Mouse (Mus musculus) layer of hippocampus, adult 9-11 months (tissue): ENCODE data around the gene Nomo1.
A peak's percentile ranks its signal among the peaks of the same experiment; 100 is the strongest.

ENCODE experiments used
- DNase-seq: peaks from one replicate; pipeline ENCODE4 v3.0.0; 2022

Gene Nomo1

GRCm38 (mm10) chr7:46103771-46104170, 70.3 kb downstream of the Nomo1 start:
- no peak for DNase-seq

GRCm38 (mm10) chr7:46104256-46104915, 70.9 kb downstream of the Nomo1 start:
- DNase-seq, result no peak

DNA sequence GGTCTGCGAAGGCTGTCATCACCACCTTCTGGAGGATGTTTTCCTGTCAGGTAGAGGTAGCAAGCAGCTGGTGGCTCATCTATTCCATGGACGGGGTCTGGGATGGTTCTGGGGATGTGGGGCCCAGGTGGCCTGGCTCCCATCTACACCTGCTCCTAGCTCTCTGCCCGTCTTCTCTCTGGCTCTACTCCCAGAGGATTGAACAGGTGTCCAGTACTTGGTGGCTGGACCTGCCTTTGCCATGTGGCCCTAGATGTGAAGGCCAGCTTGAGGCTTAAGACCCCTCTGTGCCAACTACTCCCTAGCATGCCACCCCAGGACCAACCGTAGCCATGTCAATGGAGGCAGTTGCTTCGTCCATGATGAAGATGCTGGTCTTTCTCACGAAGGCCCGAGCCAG, 72.0 kb downstream of the Nomo1 start:
- no peak for DNase-seq

- DNase-seq, result peak; percentile 47
Observed at GRCm38 (mm10) chr7:46110079-46110478, 76.6 kb downstream of the Nomo1 start.

DNA sequence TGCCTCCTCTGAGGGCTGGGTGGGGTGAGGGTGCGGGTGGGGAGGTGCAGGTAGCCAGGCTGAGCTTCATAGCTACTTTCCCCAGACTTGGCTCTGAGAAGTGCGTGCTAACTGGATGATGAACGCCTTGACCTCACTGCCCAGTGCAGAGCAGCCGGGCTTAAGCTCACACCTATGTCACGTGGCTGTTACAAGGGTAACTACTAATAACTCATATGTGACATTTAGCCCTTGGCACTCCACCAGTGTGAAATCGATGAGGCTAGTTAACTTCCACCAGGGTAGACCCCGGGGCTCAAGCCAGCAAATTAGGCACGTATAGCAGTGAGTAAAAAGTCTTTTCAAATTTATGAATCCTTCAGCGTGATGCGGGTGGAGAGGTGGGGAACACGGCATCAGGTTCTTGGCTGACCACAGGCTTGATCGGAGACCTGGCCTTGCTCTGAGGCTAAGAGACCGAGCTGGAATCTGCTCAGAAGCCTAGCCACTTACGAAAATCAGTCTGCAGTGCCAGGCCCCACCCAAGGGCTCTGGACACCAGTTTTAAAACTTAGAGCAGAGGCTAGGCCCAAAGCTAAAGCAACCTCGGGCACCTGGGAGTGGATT, 77.8 kb downstream of the Nomo1 start:
- no peak for DNase-seq

DNA sequence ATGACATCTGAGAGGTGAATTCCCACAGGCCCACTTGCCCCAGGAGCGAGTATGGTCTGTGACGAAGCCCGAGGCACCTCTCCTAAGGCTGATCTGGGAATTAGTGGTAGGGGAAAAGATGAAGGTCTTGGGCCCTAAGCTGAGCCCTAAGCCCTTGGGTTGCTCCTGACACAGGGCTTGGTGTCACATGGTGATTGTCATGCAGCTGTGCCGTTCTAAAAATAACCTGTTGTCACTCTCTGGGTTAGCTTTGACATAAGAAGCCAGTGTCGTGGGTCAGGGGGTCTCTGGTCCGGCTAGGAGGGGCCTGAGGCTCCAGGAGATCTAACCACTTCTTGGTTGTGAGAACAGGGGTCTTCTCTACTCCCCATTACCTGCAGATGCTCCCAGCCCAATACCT, 78.4 kb downstream of the Nomo1 start:
- no peak for DNase-seq

DNA sequence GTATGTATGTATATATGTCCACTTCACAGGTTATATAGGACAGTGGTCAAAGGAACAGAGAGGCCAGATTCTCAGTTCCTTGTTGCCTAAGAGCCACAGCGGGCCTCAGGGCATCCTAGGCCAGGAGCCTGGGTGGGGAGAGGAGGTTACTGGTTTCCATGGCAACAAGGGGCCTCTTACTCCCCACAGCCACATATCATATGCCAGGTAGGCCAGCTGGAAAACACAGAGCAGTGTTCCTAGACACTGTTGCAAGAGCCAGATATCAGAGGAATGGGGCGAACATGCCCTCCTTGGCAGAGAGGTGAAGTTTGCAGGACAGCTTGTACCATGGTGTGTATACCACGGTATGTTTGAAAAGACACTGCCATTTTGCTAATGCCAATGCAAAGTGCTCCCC, 79.9 kb downstream of the Nomo1 start:
- no peak for DNase-seq

DNA sequence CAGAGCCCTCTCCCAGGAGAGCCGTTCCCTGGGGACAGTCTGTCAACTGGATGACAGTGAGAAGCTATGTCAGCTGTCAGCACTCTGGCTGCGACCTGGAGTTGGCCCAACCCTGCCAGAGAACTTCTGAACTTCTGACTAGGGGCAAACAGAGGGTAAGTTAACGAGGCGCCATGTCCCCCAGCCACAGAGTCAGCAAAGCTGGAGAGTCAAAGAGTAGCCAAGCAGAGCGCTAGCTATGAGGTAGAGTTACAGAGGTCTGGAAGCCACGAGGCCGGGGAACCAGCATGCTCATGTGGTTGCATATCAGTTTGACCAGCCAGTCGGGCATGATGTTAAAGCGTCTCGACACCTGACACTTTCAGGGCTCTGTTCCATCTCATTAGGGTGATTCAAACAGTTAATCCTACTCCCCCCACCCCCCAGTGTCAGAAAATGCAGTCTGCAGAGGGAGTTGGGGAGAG, 82.7 kb downstream of the Nomo1 start:
- DNase-seq, result no peak

DNA sequence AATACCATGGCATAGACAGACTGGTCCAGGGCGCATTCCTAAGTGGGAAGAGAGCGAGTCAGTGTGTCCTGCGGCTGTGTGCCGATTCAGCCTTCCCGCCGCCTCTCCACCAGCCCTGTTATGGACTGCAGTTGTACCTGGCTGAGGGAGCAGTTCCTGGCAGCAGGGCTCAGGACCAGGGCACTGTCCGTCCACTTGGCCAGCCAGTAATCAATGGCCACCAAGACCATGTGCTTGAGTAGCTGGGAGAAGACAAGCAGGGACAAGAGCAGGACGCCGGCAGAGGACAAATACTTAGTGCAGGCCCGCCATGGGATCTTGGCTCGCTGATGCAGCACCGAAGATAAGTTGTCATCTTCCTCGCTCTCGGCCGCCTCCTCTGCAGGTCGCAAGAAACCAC, 83.5 kb downstream of the Nomo1 start:
- no peak for DNase-seq

- no peak for DNase-seq
Observed at GRCm38 (mm10) chr7:46122964-46123363, 89.5 kb downstream of the Nomo1 start.

DNA sequence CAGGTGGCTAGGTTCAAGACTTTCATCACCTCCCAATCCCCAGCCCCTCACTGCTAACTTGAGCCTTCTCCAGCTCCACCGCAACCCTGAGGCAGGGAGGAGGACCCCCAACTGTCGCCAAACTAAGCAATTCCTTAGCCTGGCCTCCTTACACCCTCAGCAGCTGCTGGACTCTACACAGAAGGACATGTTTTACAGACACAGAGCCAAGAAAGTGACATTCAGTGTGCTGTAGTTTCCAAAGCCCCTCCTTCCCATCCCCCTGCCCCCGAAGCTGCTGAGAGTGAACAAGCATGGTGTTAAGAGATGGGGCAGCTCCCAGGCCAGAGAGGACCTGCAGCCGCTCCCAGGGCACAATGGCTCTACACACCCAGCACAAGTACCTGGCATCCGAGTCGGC, 91.0 kb downstream of the Nomo1 start:
- DNase-seq, result no peak

- DNase-seq, result no peak
Observed at GRCm38 (mm10) chr7:46125340-46125739, 91.8 kb downstream of the Nomo1 start.

DNA sequence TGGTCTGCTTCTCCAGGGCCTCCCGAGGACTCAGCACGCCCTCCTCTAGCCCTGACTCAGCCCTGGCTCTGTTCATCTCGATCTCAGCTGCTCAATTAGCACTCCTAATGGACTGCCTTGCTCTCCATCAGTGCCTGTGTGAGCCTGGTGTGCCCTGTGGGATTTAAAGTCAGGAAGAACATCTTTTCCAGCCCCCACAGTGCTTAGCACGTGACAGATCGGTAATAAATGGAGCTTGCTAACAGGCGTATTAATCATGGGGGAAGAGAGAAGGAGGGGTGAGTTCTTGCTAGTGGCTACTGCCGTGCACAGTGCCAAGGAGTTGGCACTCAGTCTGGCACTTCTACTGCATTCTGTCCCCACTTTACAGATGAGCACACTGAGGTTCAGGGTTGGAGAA, 94.7 kb downstream of the Nomo1 start:
- DNase-seq, result no peak

DNA sequence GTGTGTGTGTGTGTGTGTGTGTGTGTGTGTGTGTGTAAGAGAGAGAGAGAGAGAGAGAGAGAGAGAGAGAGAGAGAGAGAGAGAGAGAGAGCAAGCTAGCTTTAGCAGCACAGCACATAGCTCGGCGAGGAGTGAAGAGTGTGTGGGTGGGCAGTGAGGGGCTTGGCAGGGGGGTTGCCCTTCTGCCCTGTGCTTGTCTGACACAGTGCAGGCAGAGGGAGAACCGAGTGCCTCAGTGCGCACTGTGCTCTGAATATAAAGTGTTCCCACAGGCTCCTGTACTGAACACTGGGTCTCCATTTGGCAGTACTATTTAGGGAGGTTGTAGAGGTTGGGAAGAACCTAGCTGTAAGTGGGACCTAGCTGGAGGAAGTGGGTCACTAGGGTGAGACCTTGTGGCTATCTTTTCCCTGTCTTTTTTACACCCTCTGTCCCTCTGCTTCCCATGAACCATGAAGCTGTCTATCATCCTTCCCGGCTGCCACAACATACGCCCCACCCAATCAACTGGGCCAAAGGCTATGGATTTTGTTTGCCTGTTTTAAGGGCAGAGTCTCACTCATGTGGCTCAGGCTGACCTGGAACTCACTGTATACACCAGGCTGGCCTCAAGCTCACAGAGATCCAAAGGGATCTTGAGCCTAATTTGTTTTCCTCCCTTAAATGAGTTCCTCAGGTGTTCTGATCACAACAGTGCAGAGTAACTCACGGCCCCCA, 96.1 kb downstream of the Nomo1 start:
- no peak for DNase-seq

DNA sequence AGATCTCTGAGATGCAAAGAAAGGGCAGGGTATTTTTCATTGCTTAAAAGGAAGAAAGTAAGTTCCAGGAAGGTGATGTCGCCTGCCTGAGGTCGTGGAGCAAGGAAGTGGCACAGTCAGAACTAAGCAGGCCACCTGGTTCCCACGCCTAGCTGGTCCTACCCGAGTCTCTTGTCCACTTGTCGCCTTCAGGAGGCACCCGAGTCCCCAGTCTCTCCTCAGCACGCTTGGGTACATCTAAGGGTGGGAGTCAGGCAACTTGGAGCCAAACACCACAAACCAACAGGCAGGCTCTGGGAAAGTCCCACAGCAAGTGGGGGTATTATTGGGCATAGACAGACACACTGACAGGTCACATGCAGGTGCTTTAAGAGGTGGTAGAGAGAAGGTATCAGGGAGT, 97.2 kb downstream of the Nomo1 start:
- no peak for DNase-seq

- DNase-seq, result peak; percentile 41
Observed at GRCm38 (mm10) chr7:46131266-46131665, 97.8 kb downstream of the Nomo1 start.

DNA sequence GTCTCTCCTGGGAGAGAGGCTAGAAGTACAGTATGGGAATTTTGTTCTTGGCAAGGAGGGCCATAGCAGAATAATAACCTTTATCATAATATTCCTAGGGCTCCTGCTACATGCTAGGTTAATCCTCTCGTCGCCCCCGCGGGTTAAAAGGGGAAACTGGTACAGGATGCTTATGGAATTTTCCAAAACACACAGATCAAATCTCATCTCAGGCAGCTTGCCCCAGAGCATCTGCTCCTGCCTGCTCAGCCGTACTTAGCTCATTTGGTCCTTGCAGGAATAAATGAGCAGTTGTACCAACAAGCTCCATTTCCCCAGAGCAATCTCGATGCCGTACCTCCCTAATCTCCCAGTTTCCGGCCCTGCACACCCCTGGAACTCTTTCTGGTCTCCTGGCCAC, 98.3 kb downstream of the Nomo1 start:
- peak; percentile 68 for DNase-seq

GRCm38 (mm10) chr7:46132229-46132628, 98.7 kb downstream of the Nomo1 start:
- DNase-seq, result no peak
